Mouse (Mus musculus) heart, embryonic 13.5 days (tissue): Measurements from ENCODE around the gene Pard3. TPM values are rescaled to one million over a fixed set of nuclear protein-coding genes. Genes with fewer than 3 reads are reported as not detected.

Experiments used
- ATAC-seq: fragments of 200-750 bp; cut with Nextera tagmentation; 2 replicates; pipeline ENCODE4 v1.8.0; 2017; ENCODE audit warnings: moderate TSS enrichment; ENCODE audit not compliant: insufficient number of reproducible peaks, low FRiP score, low TSS enrichment; ENCODE audit errors: extremely low read depth
- H3K27ac ChIP-seq: fragments of 300-500 bp; sonication (generic); replicated peaks from 2 replicates; pipeline ENCODE4 v1.5.1; 2015; ENCODE audit warnings: moderate library complexity, mild to moderate bottlenecking, inconsistent platforms
- H3K27me3 ChIP-seq: fragments of 300-500 bp; sonication (generic); replicated peaks from 2 replicates; pipeline ENCODE4 v1.6.1; 2015; ENCODE audit warnings: mild to moderate bottlenecking, inconsistent platforms
- H3K36me3 ChIP-seq: fragments of 300-500 bp; sonication (generic); 2 replicates; pipeline ENCODE4 v1.6.1; 2015; ENCODE audit warnings: mild to moderate bottlenecking, inconsistent platforms
- H3K4me1 ChIP-seq: fragments of 300-500 bp; sonication (generic); 2 replicates; pipeline ENCODE4 v1.6.1; 2015; ENCODE audit warnings: inconsistent platforms
- H3K4me2 ChIP-seq: fragments of 300-500 bp; sonication (generic); 2 replicates; pipeline ENCODE4 v1.6.1; 2015; ENCODE audit warnings: inconsistent platforms, mild to moderate bottlenecking, moderate library complexity
- H3K4me3 ChIP-seq: fragments of 300-500 bp; sonication (generic); 2 replicates; pipeline ENCODE4 v1.5.1; 2015; ENCODE audit warnings: moderate library complexity, mild to moderate bottlenecking, inconsistent platforms
- H3K9ac ChIP-seq: fragments of 300-500 bp; sonication (generic); 2 replicates; pipeline ENCODE4 v1.6.1; 2015; ENCODE audit warnings: inconsistent platforms, mild to moderate bottlenecking, moderate library complexity
- H3K9me3 ChIP-seq: fragments of 300-500 bp; sonication (generic); 2 replicates; pipeline ENCODE4 v1.6.1; 2016; ENCODE audit warnings: inconsistent platforms
- WGBS: fragments of 180-500 bp; shearing (Covaris S2); methylation state at CpG from one replicate; pipeline ENCODE4 v1.1.7; 2015; ENCODE audit warnings: mixed read lengths; 5-methylcytosine and 5-hydroxymethylcytosine counted together
- polyA plus RNA-seq: library from polyadenylated mRNA; unstranded; fragments of >200 nt; fragmentation: Nextera tagmentation; extraction: Ambion mirVana; gene quantifications from 2 replicates; pipeline ENCODE4 v1.2.1, GENCODE M21; 2015

The Pard3 gene
- polyA plus RNA-seq, 1 experiment from 2014 or later: 15.0 TPM

DNA sequence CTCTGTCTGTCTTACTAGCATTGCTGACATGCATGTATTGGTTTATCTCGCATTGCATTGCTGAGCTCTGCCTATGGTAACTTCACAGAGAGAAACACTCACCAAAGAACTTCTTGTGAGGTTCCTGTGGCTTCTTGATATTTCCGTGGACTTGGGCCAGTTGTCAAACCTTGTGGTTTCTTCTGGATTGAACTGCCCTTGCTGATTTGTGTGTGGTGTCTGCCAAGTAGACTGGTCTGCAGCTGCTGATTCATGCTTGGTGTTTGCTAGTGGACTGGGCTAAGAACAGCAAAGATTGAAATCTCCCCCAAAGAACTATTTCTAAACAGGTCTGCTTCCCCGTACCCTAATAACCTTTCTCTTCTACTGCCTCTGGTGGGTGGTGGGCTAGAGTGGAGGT, 117.6 kb downstream of the Pard3 start:
- WGBS: 77% methylated on average over 3 of the region's 3 CpGs
- no peak overlapping the region for H3K27ac ChIP-seq
- H3K9ac ChIP-seq: no peak overlapping the region
- H3K4me1 ChIP-seq: peaks cover 46% of the 10 kb centered on the region
- H3K4me2 ChIP-seq: no peak overlapping the region
- H3K4me3 ChIP-seq: no peak overlapping the region
- ATAC-seq: no peak
- no peaks in the 10 kb centered on the region for H3K27me3 ChIP-seq
- no peaks in the 10 kb centered on the region for H3K36me3 ChIP-seq
- H3K9me3 ChIP-seq: no peaks in the 10 kb centered on the region

DNA sequence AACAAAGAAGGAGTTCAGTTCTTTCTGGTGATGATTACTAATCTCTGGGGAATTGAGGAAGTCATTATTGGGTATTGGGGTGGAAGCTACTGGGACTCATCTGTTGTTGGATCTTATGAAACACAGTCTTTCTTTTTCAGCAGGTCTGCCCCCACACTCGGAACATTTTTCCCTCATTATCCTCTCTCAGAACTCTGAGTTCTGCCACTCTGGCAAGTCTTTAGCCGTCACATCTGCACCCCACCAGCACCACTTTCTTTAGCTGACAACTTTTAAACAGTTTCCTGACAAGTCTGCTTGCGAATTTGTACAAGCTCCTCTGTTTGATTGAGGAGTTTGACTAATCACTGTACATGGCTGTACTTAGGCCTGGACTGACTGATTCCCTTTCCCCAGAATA, 118.4 kb downstream of the Pard3 start:
- Histone ChIP-seq H3K4me1 (peaks cover 53% of the 10 kb centered on the region), H3K4me2 (no peak overlapping the region), H3K27ac (no peak overlapping the region), H3K27me3 (no peaks in the 10 kb centered on the region), H3K36me3 (no peaks in the 10 kb centered on the region), H3K4me3 (no peak overlapping the region), H3K9me3 (no peaks in the 10 kb centered on the region), H3K9ac (0 out of 2 replicates have a peak overlapping the region, but pooled peaks have one; percentile 7)
- no peak for ATAC-seq
- 71% methylated on average over 3 of the region's 3 CpGs for WGBS

- Histone ChIP-seq H3K27ac (peak overlapping the region; percentile 70), H3K4me1 (peaks cover 57% of the 10 kb centered on the region)
- WGBS: 46% methylated on average over 2 of the region's 2 CpGs
Observed at GRCm38 (mm10) chr8:127183533-127183932, 119.8 kb downstream of the Pard3 start.

DNA sequence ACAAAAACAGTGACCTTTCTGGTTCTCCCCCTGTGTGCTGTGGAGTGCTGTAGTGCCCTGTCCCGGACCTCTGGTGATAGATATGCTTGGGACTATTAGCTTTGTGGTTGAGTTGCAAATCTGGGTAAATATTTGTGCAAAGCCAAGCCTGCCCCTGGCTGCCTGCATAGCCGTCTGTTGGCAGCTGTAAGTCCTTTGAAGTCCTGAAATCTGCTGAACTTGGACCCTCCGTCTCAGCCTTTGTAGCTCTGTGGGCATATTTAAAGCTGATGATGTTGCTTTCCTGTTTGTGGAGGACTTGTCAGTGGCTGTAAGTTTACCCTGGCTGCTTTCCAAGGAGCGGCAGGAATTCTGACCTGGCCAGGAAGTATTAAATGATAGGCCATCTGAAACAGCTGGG, 120.3 kb downstream of the Pard3 start:
- peaks cover 57% of the 10 kb centered on the region for H3K4me1 ChIP-seq

More at GRCm38 (mm10) chr8:127183533-127183932, 119.8 kb downstream of the Pard3 start:
- Histone ChIP-seq H3K9ac (0 out of 2 replicates have a peak overlapping the region, but pooled peaks have one; percentile 15), H3K4me2 (peak overlapping the region; percentile 4), H3K27me3 (no peaks in the 10 kb centered on the region), H3K4me3 (no peak overlapping the region), H3K9me3 (no peaks in the 10 kb centered on the region), H3K36me3 (no peaks in the 10 kb centered on the region)
- ATAC-seq: no peak

GRCm38 (mm10) chr8:127185897-127186296, 122.2 kb downstream of the Pard3 start:
- no peaks in the 10 kb centered on the region for H3K36me3 ChIP-seq
- peaks cover 67% of the 10 kb centered on the region for H3K4me1 ChIP-seq
- H3K9me3 ChIP-seq: no peaks in the 10 kb centered on the region
- no peak overlapping the region for H3K27ac ChIP-seq
- ATAC-seq: no peak
- no peaks in the 10 kb centered on the region for H3K27me3 ChIP-seq
- WGBS: 43% methylated on average over 7 of the region's 7 CpGs
- H3K9ac ChIP-seq: no peak overlapping the region
- H3K4me2 ChIP-seq: no peak overlapping the region
- no peak overlapping the region for H3K4me3 ChIP-seq

More for the DNA sequence above, 120.3 kb downstream of the Pard3 start:
- Histone ChIP-seq H3K27ac (peak overlapping the region; percentile 70), H3K9ac (peak overlapping the region; percentile 15), H3K36me3 (no peaks in the 10 kb centered on the region), H3K4me3 (no peak overlapping the region), H3K9me3 (no peaks in the 10 kb centered on the region), H3K27me3 (no peaks in the 10 kb centered on the region), H3K4me2 (peak overlapping the region; percentile 4)
- 7% methylated on average over 4 of the region's 4 CpGs for WGBS
- ATAC-seq: no peak

DNA sequence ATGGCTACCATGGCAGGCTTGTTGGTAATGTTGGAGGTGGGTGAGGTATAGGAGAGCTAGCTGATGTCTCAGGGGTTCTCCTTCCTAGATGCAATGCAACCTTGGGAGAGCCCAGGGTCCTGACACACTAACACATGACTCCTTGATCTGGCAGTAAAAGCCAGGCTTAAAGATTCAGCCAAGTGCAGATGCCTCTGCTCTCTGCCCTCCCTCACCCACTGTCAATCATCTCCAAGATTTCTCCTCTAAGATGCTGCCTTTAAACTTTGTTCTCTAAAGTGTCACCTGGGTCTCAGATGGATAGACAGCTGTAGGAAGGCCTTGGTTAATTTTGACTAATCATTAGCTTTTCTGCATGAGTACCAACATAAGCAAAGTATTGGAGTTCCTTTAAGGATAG, 125.0 kb downstream of the Pard3 start:
- Histone ChIP-seq H3K9me3 (no peaks in the 10 kb centered on the region), H3K4me1 (peaks cover 68% of the 10 kb centered on the region), H3K36me3 (no peaks in the 10 kb centered on the region), H3K4me3 (no peak overlapping the region), H3K4me2 (no peak overlapping the region), H3K27ac (no peak overlapping the region), H3K27me3 (no peaks in the 10 kb centered on the region), H3K9ac (no peak overlapping the region)
- no peak for ATAC-seq

DNA sequence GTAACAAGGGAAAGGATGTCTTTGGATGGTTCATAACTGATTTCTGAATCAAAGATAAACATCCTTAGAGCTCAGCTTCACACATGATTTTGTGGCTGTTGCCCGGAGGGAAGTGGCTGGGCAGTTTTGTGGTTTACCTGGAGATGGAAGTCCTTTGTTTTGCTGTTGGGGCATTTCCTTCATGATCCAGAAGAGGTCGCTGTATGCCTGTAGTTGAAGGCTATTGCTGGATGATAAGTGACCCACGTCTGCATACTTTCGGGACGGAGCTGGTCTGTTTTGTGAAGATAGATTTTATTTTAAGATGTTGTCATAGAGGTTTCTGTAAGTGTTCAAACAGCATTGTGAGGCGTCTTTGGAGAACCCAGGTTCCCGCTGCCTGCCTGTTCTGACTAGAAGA, 126.7 kb downstream of the Pard3 start:
- H3K4me2 ChIP-seq: no peak overlapping the region
- no peaks in the 10 kb centered on the region for H3K36me3 ChIP-seq
- ATAC-seq: no peak
- peaks cover 55% of the 10 kb centered on the region for H3K4me1 ChIP-seq
- no peak overlapping the region for H3K27ac ChIP-seq
- WGBS: 36% methylated on average over 7 of the region's 7 CpGs
- H3K9me3 ChIP-seq: no peaks in the 10 kb centered on the region
- H3K27me3 ChIP-seq: no peaks in the 10 kb centered on the region
- no peak overlapping the region for H3K9ac ChIP-seq
- H3K4me3 ChIP-seq: no peak overlapping the region

DNA sequence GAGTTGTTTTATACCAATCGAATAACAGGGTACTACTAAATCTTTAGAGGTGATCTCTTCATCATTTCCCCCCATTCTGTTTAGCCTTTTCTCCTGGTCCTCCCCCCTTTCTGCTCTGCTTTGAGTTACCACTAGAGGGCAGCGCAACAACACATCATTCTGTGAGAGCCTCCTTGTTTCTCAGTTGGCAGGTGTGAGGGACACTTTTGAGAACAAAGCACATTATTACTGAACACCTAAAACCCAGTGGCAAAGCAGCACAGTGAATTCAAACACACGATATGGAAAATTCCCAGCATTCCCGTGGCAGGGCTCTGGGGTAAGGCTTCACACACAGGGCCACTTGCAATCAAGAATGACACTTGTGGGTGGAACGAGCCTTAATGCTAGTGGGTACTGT, 127.7 kb downstream of the Pard3 start:
- 36% methylated on average over 5 of the region's 5 CpGs for WGBS
- no peak overlapping the region for H3K4me2 ChIP-seq
- ATAC-seq: no peak
- no peaks in the 10 kb centered on the region for H3K36me3 ChIP-seq
- H3K27ac ChIP-seq: no peak overlapping the region
- H3K27me3 ChIP-seq: no peaks in the 10 kb centered on the region
- H3K9me3 ChIP-seq: no peaks in the 10 kb centered on the region
- no peak overlapping the region for H3K4me3 ChIP-seq
- H3K4me1 ChIP-seq: peaks cover 54% of the 10 kb centered on the region
- H3K9ac ChIP-seq: no peak overlapping the region

- H3K4me3 ChIP-seq: no peak overlapping the region
- H3K27ac ChIP-seq: 0 out of 2 replicates have a peak overlapping the region, but pooled peaks have one; percentile 7
- no peaks in the 10 kb centered on the region for H3K27me3 ChIP-seq
- no peak overlapping the region for H3K9ac ChIP-seq
- peaks cover 55% of the 10 kb centered on the region for H3K4me1 ChIP-seq
- no peak for ATAC-seq
- WGBS: 65% methylated on average over 6 of the region's 6 CpGs
- no peaks in the 10 kb centered on the region for H3K36me3 ChIP-seq
- H3K9me3 ChIP-seq: no peaks in the 10 kb centered on the region
- H3K4me2 ChIP-seq: no peak overlapping the region
Observed at GRCm38 (mm10) chr8:127191824-127192223, 128.1 kb downstream of the Pard3 start.

GRCm38 (mm10) chr8:127192331-127192730, 128.6 kb downstream of the Pard3 start:
- no peaks in the 10 kb centered on the region for H3K36me3 ChIP-seq
- H3K9me3 ChIP-seq: no peaks in the 10 kb centered on the region
- 56% methylated on average over 10 of the region's 10 CpGs for WGBS
- no peak for ATAC-seq
- H3K4me1 ChIP-seq: peaks cover 56% of the 10 kb centered on the region
- peak overlapping the region; percentile 54 for H3K9ac ChIP-seq
- H3K4me2 ChIP-seq: peak overlapping the region; percentile 8; the same call in 1 of the 2 replicates
- H3K27me3 ChIP-seq: no peaks in the 10 kb centered on the region
- H3K4me3 ChIP-seq: no peak overlapping the region
- H3K27ac ChIP-seq: 0 out of 2 replicates have a peak overlapping the region, but pooled peaks have one; percentile 7

- no peak overlapping the region for H3K4me3 ChIP-seq
- no peaks in the 10 kb centered on the region for H3K27me3 ChIP-seq
- H3K9ac ChIP-seq: no peak overlapping the region
- 58% methylated on average over 6 of the region's 6 CpGs for WGBS
- ATAC-seq: no peak
- no peak overlapping the region for H3K4me2 ChIP-seq
- H3K36me3 ChIP-seq: no peaks in the 10 kb centered on the region
- H3K9me3 ChIP-seq: no peaks in the 10 kb centered on the region
- no peak overlapping the region for H3K27ac ChIP-seq
- peaks cover 59% of the 10 kb centered on the region for H3K4me1 ChIP-seq
Observed at GRCm38 (mm10) chr8:127193375-127193774, 129.7 kb downstream of the Pard3 start.

DNA sequence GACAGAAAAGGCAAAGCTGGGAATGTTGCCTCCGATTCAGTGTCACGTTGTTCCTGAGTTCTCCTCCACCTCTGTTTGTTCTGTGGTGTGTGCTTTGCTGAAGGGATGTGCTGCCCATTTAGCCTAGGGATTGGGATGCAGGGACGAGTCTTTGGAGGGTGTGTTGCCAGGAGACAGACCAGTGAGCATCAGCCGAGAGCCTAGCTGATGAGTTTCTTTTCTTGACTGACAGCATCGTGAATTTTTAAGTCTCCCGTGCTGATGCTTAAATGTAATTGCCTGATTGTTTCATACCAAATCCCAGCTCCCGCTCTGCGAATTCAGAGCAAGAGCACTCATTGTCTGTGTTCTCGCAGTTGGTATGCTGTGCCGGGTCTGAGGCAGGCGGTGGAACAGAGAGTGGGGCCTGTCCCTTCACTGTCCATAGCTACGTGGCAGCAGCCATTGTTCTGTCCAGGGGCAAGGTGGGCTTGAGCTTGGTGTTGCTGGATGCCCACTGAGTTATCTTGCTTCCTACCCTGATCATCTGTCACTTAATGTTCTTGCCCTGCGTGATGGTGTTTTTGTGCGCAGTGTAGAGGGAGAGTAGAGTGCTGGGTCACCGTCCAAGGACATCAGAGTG, 131.2 kb downstream of the Pard3 start:
- no peak overlapping the region for H3K9ac ChIP-seq
- no peaks in the 10 kb centered on the region for H3K9me3 ChIP-seq
- no peaks in the 10 kb centered on the region for H3K36me3 ChIP-seq
- H3K27ac ChIP-seq: no peak overlapping the region
- H3K4me3 ChIP-seq: no peak overlapping the region
- ATAC-seq: no peak
- H3K4me1 ChIP-seq: peaks cover 53% of the 10 kb centered on the region
- 82% methylated on average over 15 of the region's 15 CpGs for WGBS
- no peaks in the 10 kb centered on the region for H3K27me3 ChIP-seq
- H3K4me2 ChIP-seq: no peak overlapping the region
